Mouse (Mus musculus): ENCODE data around the gene Acr.
A peak's percentile ranks its signal among the peaks of the same experiment; 100 is the strongest.

Acr gene

DNA sequence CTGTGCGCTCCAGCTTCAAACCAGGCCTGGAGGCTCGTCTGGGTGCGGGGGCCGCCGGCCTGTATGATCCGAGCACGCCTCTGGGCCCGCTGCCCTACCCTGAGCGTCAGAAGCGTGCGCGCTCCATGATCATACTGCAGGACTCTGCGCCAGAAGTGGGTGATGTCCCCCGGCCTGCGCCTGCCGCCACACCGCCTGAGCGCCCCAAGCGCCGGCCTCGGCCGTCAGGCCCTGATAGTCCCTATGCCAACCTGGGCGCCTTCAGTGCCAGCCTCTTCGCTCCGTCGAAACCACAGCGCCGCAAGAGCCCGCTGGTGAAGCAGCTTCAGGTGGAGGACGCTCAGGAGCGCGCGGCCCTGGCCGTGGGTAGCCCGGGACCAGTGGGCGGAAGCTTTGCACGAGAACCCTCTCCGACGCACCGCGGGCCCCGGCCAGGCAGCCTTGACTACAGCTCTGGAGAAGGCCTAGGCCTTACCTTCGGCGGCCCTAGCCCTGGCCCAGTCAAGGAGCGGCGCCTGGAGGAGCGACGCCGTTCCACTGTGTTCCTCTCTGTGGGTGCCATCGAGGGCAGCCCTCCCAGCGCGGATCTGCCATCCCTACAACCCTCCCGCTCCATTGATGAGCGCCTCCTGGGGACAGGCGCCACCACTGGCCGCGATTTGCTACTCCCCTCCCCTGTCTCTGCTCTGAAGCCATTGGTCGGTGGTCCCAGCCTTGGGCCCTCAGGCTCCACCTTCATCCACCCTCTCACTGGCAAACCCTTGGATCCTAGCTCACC is 20.1 kb upstream of the Acr start:
- no peak for DNase-seq (ENCODE audit: low read depth, low spot score)

DNA sequence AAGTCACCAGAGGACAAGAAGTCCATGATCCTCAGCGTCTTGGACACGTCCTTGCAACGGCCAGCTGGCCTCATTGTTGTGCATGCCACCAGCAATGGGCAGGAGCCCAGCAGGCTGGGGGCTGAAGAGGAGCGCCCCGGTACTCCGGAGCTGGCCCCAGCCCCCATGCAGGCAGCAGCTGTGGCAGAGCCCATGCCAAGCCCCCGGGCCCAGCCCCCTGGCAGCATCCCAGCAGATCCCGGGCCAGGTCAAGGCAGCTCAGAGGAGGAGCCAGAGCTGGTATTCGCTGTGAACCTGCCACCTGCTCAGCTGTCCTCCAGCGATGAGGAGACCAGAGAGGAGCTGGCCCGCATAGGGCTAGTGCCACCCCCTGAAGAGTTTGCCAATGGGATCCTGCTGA is 19.3 kb upstream of the Acr start:
- DNase-seq (ENCODE audit: low read depth, low spot score) = no peak

DNA sequence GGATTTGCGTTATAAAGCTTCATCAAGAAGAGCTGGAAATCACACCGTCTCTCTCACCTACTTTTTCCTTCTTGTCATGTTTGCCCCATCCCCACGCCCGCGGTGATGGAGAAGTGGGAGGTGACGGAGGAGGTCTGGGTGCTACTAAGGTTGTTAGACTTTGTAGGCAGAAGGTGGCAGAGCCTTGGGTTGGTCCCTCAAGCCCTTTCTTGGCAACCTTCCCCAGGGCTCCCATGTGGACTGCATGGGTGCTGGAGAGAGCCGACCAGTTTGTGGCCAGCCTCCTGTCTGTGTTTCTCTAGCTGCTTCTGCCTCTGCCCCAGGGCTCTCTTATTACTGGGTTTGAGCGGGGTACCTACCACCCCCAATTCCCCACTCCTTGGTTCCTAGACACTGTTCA is 17.6 kb upstream of the Acr start:
- no peak for DNase-seq (ENCODE audit: low read depth, low spot score)

DNA sequence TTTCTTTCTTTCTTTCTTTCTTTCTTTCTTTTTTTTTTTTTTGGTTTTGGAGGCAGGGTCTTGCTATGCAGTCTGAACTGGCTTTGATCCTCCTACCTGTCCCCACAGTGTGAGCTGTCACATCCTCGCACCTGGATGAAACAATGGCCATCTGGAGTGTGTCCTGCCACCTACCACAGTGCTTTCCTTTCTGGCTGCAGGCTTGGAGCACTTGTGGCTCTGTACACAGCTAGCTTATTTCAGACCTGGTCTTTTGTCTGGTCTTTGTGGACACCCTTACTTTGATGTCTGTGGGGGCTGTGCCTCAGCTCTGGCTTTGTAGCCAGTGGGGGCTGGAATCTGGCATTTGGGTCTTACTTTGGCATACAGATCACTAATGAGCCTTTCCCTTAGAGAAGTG is 16.4 kb upstream of the Acr start:
- no peak for DNase-seq (ENCODE audit: low read depth, low spot score)

DNA sequence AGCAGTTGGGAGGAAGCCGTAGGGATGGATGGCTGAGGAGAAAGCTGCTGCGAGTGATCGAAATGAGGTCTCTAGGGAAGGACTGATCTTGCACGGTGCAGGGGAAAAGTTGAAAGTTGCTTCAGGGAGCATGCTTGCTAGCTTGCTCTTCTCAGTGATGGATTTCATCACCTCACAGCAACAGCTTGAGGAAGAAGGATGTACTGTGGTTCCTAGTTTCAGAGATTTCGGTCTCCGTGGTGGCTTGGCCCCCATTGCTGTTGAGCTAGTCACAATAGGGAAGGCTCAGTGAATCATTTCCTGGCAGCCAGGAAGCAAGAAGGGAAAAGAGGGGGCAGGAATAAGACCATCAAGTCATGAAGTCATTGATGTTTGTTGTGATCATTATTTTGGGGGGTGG is 12.5 kb upstream of the Acr start:
- DNase-seq (ENCODE audit: low read depth, low spot score) = no peak

DNA sequence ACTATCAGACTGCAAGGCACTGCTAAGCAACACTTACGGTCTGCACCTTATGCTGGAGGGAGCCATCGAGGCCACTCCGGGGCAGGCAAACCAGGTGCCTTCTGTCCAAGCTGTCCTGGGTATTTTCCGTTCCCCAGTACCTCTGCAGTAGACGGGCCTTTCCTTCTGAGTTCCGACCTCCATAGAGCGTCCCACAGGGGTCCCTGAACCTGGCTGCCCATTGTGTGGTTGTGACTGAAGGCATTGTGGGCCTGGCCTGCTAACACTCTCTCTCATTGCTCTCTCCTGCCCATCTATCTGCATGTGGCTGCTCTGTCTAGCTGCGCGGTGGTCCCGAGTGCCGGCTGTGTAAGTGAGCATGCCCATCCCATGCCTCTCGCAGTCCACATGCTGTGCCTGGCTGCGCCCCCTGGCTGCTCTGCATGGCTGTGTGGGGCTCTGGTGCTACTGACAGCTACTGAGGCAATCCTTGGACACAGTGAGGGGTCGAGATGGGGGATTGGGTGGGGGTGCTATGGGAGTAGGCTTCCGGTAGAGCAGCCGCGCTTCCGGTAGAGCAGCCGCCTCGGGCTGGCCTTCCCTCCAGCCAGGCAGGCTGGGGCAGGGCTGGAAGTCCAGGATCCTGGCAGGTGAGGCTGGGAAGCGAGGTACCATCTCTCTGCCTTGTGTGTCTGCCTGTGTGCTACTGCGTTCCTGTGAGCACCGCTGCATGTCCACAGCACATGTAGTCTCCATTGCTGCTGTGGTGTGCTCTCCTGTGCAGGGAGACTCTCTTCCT is 11.5 kb upstream of the Acr start:
- no peak for DNase-seq (ENCODE audit: low read depth, low spot score)

DNA sequence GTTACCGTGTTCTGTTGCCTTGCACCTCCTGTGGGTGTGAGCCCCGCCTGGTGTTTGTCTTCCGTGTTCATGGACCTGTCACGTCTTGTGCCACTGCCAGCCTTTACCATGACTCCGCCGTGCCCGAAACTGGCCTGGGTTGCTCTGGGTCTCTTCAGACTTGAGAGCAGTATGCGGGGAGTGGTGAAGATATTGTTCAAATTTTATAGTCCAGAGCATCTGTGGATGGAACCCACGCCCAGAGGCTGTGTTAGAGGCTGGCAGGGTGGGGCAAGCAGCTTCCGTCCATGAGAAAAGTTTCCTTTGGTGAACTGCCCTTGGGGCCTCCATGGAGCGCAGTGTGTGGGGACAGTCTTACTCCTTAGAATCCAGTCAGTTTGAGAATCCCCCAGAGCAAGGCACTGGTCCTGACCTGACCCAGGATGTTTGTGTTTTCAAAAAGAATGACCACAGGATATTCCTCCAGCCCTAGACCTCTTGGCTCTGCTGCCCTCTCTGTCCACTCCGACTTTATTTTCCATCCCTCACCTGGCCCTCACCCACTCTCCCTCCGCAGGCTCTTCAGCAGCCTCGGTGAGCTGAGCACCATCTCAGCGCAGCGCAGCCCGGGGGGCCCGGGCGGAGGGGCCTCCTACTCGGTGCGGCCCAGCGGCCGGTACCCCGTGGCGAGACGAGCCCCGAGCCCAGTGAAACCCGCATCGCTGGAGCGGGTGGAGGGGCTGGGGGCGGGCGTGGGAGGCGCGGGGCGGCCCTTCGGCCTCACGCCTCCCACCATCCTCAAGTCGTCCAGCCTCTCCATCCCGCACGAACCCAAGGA is 10.7 kb upstream of the Acr start:
- DNase-seq (ENCODE audit: low read depth, low spot score) = no peak

DNA sequence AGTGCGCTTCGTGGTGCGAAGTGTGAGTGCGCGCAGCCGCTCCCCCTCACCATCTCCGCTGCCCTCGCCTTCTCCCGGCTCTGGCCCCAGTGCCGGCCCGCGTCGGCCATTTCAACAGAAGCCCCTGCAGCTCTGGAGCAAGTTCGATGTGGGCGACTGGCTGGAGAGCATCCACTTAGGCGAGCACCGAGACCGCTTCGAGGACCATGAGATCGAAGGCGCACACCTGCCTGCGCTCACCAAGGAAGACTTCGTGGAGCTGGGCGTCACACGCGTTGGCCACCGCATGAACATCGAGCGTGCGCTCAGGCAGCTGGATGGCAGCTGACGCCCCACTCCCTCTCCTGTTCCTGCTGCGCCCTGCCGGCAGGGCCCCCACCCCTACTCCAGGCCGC is 10.1 kb upstream of the Acr start:
- DNase-seq (ENCODE audit: low read depth, low spot score) = no peak

DNA sequence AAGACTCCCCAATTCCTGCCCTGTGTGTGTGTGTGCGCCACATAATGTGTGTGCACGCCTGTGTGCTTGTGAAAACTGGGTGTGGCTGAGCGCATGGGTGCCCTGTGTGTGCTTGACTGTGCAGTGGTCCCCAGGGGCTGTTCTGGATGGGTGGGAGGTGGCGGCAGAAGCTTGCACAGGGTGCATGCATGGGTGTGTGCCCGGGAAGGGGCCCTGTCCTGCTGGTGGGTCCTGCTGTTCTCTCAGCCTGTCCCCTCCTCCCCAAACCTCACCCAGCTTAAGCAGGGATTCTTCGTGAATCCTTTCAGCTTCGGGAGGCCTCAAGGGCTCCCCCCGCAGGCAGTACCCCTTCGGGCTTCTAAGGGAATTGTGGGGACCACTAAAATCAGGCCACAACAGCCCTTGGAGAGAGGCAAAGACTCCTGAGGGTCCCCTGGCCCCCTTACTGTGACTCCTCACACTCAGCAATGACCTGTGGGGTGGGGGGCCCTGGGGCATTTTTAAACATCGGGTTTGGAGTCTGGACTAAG is 8.9 kb upstream of the Acr start:
- no peak for DNase-seq (ENCODE audit: low read depth, low spot score)

DNA sequence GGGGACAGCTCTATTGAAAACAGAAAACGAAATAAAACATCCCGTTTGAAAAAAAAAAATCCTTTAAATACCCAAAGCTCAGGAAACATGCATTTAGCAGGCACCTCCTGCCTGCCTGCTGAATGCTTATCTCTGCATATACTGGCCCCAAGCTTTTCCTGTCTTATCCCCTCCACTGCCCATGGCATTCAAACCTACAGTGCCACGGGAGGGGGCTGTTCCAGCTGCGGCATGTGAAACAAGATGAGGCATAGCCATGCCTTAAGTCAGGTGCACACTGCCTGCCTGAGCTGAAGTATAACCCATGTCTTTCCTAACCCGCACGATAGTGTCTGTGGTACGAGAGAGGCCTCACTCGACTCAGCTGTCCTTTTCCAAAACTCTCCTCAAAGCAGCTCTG is 4.0 kb downstream of the Acr start:
- DNase-seq (ENCODE audit: low read depth, low spot score) = no peak

DNA sequence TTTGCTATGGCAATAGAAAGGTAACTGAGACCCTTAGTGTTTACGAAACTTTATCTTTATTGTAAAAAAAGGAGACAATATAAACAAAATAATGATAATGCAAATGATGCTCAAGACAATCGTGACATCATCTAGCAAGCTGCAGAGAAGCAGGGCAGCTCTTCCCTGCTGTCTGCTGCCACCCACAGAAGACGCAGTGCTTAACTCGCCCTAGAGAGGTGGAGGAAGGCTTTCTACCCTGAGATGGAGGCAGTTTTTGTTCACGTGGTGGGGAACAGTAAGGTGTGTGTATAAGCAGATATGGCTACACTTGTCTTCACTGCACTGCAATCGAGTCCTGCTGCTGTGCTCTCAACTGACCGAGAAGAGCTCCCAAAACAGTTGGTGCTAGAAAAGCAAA is 14.4 kb downstream of the Acr start:
- DNase-seq (ENCODE audit: low read depth, low spot score) = no peak

DNA sequence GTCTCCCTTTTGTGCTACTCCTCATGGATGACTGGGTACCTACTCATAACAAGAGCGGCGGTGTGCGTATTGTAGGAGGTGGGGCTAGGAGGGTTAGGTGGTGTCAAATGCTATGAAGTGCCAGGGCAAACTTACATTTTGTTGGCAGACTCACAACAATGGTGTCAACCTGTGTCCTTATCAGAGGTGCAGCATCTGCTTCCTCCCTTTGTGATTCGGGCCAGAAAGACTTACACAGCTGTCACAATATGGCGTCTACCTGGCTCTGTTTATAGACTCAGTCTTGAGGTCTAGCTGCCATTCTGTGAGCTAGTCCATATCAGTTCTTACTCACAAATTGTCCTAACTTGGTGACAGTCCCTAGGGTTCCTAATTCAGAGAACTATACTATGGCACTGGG is 17.0 kb downstream of the Acr start:
- no peak for DNase-seq (ENCODE audit: low read depth, low spot score)

DNA sequence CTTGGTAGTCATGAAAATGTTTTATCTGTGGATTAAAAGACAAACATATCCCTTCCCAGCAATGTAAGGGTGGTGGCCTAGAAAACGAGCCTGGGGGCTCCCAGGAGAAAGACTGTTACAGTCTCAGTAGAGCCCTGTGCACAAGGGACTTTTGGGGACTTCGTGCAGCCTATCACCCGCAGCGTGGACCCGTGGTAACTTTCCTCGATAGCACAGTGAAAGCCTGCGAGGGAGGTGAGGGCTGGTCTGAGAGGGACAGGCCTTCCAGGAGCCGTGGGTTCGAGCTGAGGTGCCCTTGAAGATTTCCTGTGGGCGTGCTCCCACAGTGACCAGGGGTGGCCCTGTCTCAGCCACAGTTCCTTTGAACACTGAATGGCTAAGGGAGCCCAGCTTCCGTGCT is 17.5 kb downstream of the Acr start:
- DNase-seq (ENCODE audit: low read depth, low spot score) = no peak

DNA sequence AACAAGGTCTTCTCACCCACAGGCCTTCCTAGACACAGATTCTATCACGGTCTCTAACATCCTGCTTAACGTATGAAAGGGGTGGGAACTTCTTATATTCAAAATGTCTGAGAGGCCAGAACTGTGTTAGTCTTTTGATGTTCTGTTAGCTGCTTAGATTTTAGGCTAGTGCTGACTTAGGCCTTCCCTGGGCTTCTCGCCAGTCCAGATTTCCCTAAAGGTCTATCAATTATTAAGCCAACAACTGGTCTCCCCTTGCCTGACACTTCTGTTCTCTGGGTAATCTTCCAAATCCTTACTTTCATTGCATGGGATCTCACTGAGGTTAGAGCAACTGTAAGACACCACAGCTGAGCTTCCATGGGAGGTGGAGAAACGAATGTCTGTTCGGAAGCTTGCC is 21.0 kb downstream of the Acr start:
- DNase-seq (ENCODE audit: low read depth, low spot score) = no peak

DNA sequence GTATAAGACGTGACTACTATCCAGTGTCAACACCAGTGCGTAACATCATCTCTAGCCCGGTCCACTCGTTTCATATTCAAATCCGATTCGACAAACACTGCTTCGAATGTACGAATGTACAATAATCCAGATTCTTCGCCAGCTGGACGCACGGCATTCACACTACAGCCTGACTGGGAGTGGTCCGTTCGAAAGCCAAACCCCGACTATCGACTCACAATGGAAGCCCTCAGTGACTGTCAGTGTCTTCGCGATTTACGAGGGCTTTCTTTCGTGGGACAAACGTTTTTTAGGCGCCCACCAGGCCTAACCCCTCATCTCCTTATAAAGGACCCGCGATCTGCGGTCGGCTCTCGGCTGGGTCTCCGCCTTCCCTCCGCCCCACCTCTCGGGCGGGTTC is 23.2 kb downstream of the Acr start:
- no peak for DNase-seq (ENCODE audit: low read depth, low spot score)

DNA sequence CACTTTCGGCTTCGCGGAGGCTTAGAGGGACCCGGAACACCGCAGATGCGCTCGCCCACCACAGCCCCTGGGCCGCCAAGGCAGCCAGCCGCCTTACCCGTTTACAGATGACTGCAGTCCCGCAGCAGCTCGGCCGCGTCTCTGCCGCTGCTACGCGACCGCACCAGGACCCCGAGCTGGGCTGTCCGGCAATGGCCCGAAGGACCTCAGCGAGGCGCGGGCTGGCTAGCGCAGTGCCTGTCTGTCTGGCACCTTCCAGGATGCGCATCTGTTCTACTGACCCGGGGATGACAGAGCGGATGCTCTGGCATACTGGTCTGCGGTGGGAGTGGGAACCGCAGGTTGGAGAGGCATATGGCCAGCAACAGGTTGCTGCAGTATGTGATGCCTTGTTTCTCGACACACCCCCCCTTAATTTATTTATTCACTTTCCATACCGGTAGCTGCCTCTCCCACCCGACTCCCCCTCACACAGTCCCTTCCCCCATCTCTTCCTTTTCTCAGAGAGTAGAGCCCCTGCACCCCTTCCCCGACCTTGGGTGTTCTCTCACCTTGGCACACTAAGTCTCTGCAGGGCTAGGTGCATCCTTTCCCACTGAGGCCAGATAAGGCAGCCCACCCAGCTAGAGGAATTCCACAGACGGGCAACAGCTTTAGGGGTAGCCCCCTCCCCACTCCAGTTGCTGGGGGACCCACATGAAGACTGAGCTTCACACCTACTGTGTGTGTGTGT is 23.8 kb downstream of the Acr start, which contains the start of gene Rabl2:
TSS of gene Rabl2 (minus strand) at position 201 of the 733 bp plus-strand sequence.
- DNase-seq (ENCODE audit: low read depth, low spot score) = peak; percentile 86

DNA sequence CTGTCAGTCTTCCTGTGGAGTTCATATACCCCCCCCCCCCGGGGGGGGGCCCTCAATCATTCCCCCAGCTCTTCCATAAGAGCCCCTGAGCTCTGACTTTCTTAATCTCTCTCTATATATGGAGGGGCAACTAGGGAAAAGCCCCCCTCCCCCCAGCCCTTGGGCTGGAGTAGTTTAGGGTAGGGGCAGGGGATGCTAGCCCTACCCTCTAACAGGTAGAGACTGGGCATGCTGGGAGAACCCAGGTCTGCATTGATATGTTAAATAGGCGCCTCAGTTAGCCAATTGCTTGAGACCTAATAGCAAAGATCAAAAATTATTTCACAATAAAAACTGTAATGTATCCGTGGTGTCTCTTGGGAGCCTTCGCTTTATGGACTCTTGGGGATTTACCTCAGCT is 24.4 kb downstream of the Acr start:
- no peak for DNase-seq (ENCODE audit: low read depth, low spot score)

DNA sequence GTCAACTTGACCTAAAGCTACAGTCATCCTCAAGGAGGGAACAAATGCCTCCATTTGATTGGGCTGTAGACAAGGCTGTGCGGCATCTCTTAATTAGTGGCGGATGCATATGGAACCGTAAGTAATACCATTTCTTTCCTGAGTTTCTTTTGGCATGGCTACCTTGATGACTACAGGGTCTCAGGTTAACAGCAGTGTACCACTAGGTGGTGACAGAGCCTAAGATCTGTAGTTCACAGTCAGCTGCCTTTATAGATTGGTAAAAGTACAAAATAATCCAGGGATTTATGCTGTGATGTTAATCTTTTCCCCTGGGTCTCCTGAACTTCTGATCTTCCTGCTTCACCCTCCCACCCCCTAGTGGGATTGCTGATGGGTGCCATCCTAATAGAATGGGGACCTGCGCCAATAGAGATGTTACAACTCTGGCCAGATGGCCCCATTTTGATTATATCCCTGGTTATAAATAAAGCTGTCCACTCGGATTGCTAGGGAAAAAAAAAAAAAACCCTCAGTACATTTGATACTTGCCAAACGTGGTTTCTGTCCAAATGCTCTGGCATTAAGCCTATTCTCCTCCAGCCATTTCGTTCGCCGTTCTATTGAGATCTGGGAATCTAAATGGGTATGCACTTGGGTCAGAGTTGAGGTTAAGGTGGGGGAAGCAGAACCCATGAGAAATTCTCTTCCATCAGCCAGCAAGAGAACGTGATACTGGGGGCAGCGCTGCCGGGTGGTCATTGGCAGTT is 37.9 kb downstream of the Acr start:
- no peak for DNase-seq (ENCODE audit: low read depth, low spot score)

DNA sequence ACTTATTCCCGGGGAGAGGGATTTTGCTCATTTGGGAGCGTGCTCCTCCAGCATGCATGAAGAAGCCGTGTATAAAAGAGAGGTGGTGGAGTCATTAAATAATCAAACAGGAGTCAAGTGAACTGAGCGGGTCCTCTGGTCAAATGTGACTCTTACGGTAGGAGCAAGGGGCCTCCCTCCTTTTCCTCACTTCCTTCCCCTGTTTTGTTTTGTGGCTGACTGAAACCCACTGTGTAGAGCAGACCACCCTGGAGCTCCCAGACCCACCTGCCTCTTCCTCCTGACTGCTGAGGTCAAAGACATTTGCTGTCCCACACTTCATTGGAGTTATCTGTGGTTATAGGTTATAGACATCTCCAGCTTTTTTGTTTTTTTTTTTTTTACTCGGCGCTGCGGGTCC is 39.4 kb downstream of the Acr start:
- DNase-seq (ENCODE audit: low read depth, low spot score) = no peak

DNA sequence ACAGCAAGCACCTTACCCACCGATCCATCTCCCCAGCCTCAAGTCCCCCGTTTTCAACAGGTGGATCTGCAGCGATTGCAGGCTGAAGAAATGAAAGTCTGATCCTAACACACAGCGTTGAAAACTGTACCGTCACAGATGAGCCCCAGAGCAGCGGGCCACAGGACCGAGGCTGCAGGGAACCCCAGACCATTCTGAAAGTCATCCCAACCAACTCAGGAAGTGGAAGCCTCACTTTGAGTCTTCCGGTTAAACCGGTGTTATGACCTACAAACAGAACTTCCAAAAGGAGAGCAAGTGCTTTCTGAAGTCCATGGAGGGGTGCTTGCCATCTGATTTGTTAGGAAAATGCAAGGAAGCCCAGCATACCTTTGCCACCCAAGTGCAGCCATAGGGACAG is 39.8 kb downstream of the Acr start:
- DNase-seq (ENCODE audit: low read depth, low spot score) = no peak

Data from CD4-positive, CD25-positive, alpha-beta regulatory T cell, adult 2 months (primary cell).